Comparison of ENCODE assay signal across 10 mouse cellular contexts in genomic region chr10:67672281-67672680, GRCm38 (mm10).
A peak's percentile ranks its signal among the peaks of the same experiment; 100 is the strongest.
DNase-seq lines count a peak whose midpoint lies in the region; ATAC-seq and TF ChIP-seq lines count a peak whose summit lies in the region.
"Had no signal": no experiment of that assay in that cellular context is flagged by ENCODE, and none has a peak within 500 bp of the region (broad histone marks: within the 10 kb centered on the region; RNA-seq: fewer than 3 reads in every experiment).

No protein-coding gene starts in this region.

- peak; percentile 38 for DNase-seq in embryonic facial prominence, embryonic 14.5 days (ENCODE audit: low spot score)
- no peak for DNase-seq in embryonic facial prominence, embryonic 10.5 days (ENCODE audit: low spot score)
- DNase-seq in lung, postnatal 36 days: peak; percentile 37
- DNase-seq in lung, adult 2 months: no peak
- DNase-seq in kidney, postnatal 4 days: peak; percentile 39 to 61
- DNase-seq in right cerebral cortex, postnatal 14 days: no peak
- no peak for DNase-seq in urinary bladder, postnatal 36 days (ENCODE audit: low spot score in 2 of 2)

- TF ChIP-seq CTCF in lung, adult 2 months (IDR thresholded peaks at IDR 0.05; ENCODE audit: insufficient read depth, low read length): no peak

- no peak overlapping the region for H3K4me3 ChIP-seq in embryonic facial prominence, embryonic 14.5 days (ENCODE audit: low read depth, low read length)
- H3K4me3 ChIP-seq in embryonic facial prominence, embryonic 10.5 days: no peak overlapping the region
- no peak overlapping the region for H3K4me3 ChIP-seq in lung, adult 2 months (replicated peaks; ENCODE audit: extremely low read depth, low read depth, low read length)
- peak overlapping the region; percentile 26 for H3K4me3 ChIP-seq in heart, embryonic 16.5 days (ENCODE audit: low read length)
- H3K4me3 ChIP-seq: forebrain, embryonic 12.5 days; hindbrain, embryonic 13.5 days had no signal

- no peaks in the 10 kb centered on the region for H3K36me3 ChIP-seq in embryonic facial prominence, embryonic 14.5 days (ENCODE audit: control insufficient read depth, insufficient read depth, low read length)
- H3K36me3 ChIP-seq in embryonic facial prominence, embryonic 10.5 days (replicated peaks): no peaks in the 10 kb centered on the region
- H3K36me3 ChIP-seq in heart, embryonic 16.5 days (ENCODE audit: control insufficient read depth, insufficient read depth): no peaks in the 10 kb centered on the region
- H3K36me3 ChIP-seq: forebrain, embryonic 12.5 days; hindbrain, embryonic 13.5 days had no signal

- 60% methylated on average over 8 of the region's 8 CpGs for WGBS in embryonic facial prominence, embryonic 14.5 days
- WGBS in embryonic facial prominence, embryonic 10.5 days: 92% methylated on average over 8 of the region's 8 CpGs
- 67% methylated on average over 8 of the region's 8 CpGs for WGBS in lung, adult 2 months
- 25% methylated on average over 8 of the region's 8 CpGs for WGBS in heart, embryonic 16.5 days

- no peak overlapping the region for H3K4me2 ChIP-seq in embryonic facial prominence, embryonic 14.5 days (ENCODE audit: low read depth, low read length)
- peak overlapping the region; percentile 56 for H3K4me2 ChIP-seq in heart, embryonic 16.5 days (ENCODE audit: low read depth, low read length)
- H3K4me2 ChIP-seq: forebrain, embryonic 12.5 days; hindbrain, embryonic 13.5 days had no signal

- no peak overlapping the region for H3K9ac ChIP-seq in embryonic facial prominence, embryonic 14.5 days (ENCODE audit: low read depth, low read length)
- peak overlapping the region; percentile 34; the same call in 1 of the 2 replicates for H3K9ac ChIP-seq in heart, embryonic 16.5 days (ENCODE audit: low read length)
- H3K9ac ChIP-seq: forebrain, embryonic 12.5 days; hindbrain, embryonic 13.5 days had no signal

- no peak overlapping the region; the same call in 1 of the 2 replicates for H3K27ac ChIP-seq in embryonic facial prominence, embryonic 14.5 days (replicated peaks; ENCODE audit: low read depth, low read length)
- H3K27ac ChIP-seq in embryonic facial prominence, embryonic 10.5 days (replicated peaks): no peak overlapping the region
- H3K27ac ChIP-seq in heart, embryonic 16.5 days (ENCODE audit: low read length): peak overlapping the region; percentile 66
- H3K27ac ChIP-seq: forebrain, embryonic 12.5 days; hindbrain, embryonic 13.5 days had no signal

- no peaks in the 10 kb centered on the region for H3K4me1 ChIP-seq in embryonic facial prominence, embryonic 14.5 days (ENCODE audit: control insufficient read depth, insufficient read depth, low read length)
- no peaks in the 10 kb centered on the region for H3K4me1 ChIP-seq in embryonic facial prominence, embryonic 10.5 days
- H3K4me1 ChIP-seq in lung, adult 2 months (ENCODE audit: control insufficient read depth, insufficient read depth, low read length): no peaks in the 10 kb centered on the region
- peaks cover 11% of the 10 kb centered on the region for H3K4me1 ChIP-seq in heart, embryonic 16.5 days (ENCODE audit: control insufficient read depth, insufficient read depth, low read length)
- H3K4me1 ChIP-seq: forebrain, embryonic 12.5 days; hindbrain, embryonic 13.5 days had no signal

- no peak for TF ChIP-seq POLR2A in lung, adult 2 months (IDR thresholded peaks at IDR 0.05; ENCODE audit: borderline replicate concordance, extremely low read depth, low read depth, low read length)

- no peak for ATAC-seq in embryonic facial prominence, embryonic 14.5 days (ENCODE audit: low read depth)
- 0 out of 2 replicates have a peak, but pooled peaks have one; percentile 69 for ATAC-seq in heart, embryonic 16.5 days (replicated peaks; ENCODE audit: extremely low read depth, insufficient read depth, low FRiP score)

- no peaks in the 10 kb centered on the region for H3K9me3 ChIP-seq in embryonic facial prominence, embryonic 14.5 days (ENCODE audit: control insufficient read depth, low read length)
- 0 out of 2 replicates have a peak, but pooled peaks cover 3% of the 10 kb centered on the region for H3K9me3 ChIP-seq in embryonic facial prominence, embryonic 10.5 days
- H3K9me3 ChIP-seq in heart, embryonic 16.5 days (replicated peaks; ENCODE audit: control insufficient read depth, low read length): no peaks in the 10 kb centered on the region; the same call in 1 of the 2 replicates
- H3K9me3 ChIP-seq: forebrain, embryonic 12.5 days; hindbrain, embryonic 13.5 days had no signal

- H3K27me3 ChIP-seq in embryonic facial prominence, embryonic 14.5 days (replicated peaks; ENCODE audit: control insufficient read depth, insufficient read depth, low read length): no peaks in the 10 kb centered on the region
- no peaks in the 10 kb centered on the region for H3K27me3 ChIP-seq in embryonic facial prominence, embryonic 10.5 days (replicated peaks; ENCODE audit: low read depth, poor library complexity, severe bottlenecking)
- no peaks in the 10 kb centered on the region for H3K27me3 ChIP-seq in heart, embryonic 16.5 days (ENCODE audit: control insufficient read depth, insufficient read depth, low read length)
- H3K27me3 ChIP-seq: forebrain, embryonic 12.5 days; hindbrain, embryonic 13.5 days had no signal

Comparison
In these comparisons a context has a peak if more than half of its experiments do, and no peak if none do; other contexts are left out.
1. DNase-seq: peak in embryonic facial prominence, embryonic 14.5 days (single experiment), lung, postnatal 36 days (single experiment) and kidney, postnatal 4 days (2 of 2); none in embryonic facial prominence, embryonic 10.5 days (single experiment), lung, adult 2 months (single experiment), right cerebral cortex, postnatal 14 days (single experiment) and urinary bladder, postnatal 36 days (0 of 2).